Mouse (Mus musculus) ES-Bruce4 (cell line): ENCODE data around the gene Ube2e1. TPM values are rescaled to one million over a fixed set of nuclear protein-coding genes. Genes with fewer than 3 reads are reported as not detected.

Experiments used
- H3K27ac ChIP-seq: 2 replicates; pipeline ENCODE4 v1.5.1; 2012; ENCODE audit warnings: low read length, inconsistent platforms; ENCODE audit not compliant: insufficient read depth
- H3K27me3 ChIP-seq: 2 replicates; pipeline ENCODE4 v1.6.1; 2012; ENCODE audit warnings: mild to moderate bottlenecking, low read length, inconsistent platforms; ENCODE audit not compliant: control insufficient read depth, poor library complexity, insufficient read depth, severe bottlenecking
- H3K36me3 ChIP-seq: 2 replicates; pipeline ENCODE4 v1.6.1; 2012; ENCODE audit warnings: inconsistent platforms, mild to moderate bottlenecking, low read length, moderate library complexity; ENCODE audit not compliant: control insufficient read depth, poor library complexity, insufficient read depth, severe bottlenecking
- H3K4me1 ChIP-seq: one replicate; pipeline ENCODE4 v1.8.1; 2011; ENCODE audit warnings: low read length; ENCODE audit not compliant: control insufficient read depth, insufficient read depth
- H3K4me3 ChIP-seq: 2 replicates; pipeline ENCODE4 v1.5.1; 2011; ENCODE audit warnings: low read depth, mild to moderate bottlenecking, low read length
- H3K9ac ChIP-seq: 2 replicates; pipeline ENCODE4 v1.6.1; 2012; ENCODE audit warnings: low read depth, mild to moderate bottlenecking, inconsistent platforms; ENCODE audit not compliant: poor library complexity, severe bottlenecking
- H3K9me3 ChIP-seq: replicated peaks from 2 replicates; pipeline ENCODE4 v1.6.1; 2012; ENCODE audit warnings: mild to moderate bottlenecking, low read length, inconsistent platforms; ENCODE audit not compliant: control insufficient read depth, poor library complexity, insufficient read depth, severe bottlenecking
- CTCF ChIP-seq: IDR thresholded peaks from one replicate; pipeline ENCODE4 v1.8.1; 2011; ENCODE audit warnings: low read depth, low read length
- EP300 ChIP-seq: IDR thresholded peaks from 2 replicates; pipeline ENCODE4 v1.6.1; 2011; ENCODE audit warnings: low read depth, low read length; ENCODE audit not compliant: insufficient read depth
- POLR2A ChIP-seq: IDR thresholded peaks from one replicate; pipeline ENCODE4 v1.8.1; 2011; ENCODE audit warnings: low read length; ENCODE audit not compliant: insufficient read depth
- polyA plus RNA-seq: library from polyadenylated mRNA; stranded (reverse); fragments of >200 nt; gene quantifications from 2 replicates; pipeline ENCODE4 v1.2.4, GENCODE M21; 2011; ENCODE audit warnings: low read depth; ENCODE audit not compliant: missing spikeins, insufficient read depth, insufficient read length

The Ube2e1 gene
- polyA plus RNA-seq, 1 experiment, result 128 TPM

DNA sequence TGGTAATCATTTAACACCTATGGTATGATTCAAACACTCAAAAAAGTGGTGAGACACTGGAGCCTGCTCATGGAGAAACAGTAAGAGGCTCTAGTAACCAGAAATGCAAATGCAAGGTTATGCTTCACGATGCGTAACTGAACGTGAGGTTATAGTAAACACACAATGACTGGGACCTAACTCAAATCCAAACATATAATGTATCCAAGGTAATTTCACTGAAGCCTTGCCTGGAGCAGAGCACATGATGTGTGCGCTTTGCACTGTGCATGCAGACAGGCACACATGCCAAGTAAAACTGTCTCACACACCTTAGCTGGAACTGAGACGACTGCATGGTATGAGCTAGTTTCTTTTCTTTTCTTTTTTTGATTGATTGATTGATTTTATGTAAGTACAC, 27.5 kb downstream of the Ube2e1 start:
- Histone ChIP-seq H3K9me3 (no peaks in the 10 kb centered on the region), H3K4me1 (peaks cover 2% of the 10 kb centered on the region), H3K27ac (no peak overlapping the region), H3K36me3 (no peaks in the 10 kb centered on the region), H3K4me3 (no peak overlapping the region), H3K27me3 (no peaks in the 10 kb centered on the region), H3K9ac (no peak overlapping the region)
- no peak for TF ChIP-seq EP300
- no peak for TF ChIP-seq POLR2A
- TF ChIP-seq CTCF, result no peak

DNA sequence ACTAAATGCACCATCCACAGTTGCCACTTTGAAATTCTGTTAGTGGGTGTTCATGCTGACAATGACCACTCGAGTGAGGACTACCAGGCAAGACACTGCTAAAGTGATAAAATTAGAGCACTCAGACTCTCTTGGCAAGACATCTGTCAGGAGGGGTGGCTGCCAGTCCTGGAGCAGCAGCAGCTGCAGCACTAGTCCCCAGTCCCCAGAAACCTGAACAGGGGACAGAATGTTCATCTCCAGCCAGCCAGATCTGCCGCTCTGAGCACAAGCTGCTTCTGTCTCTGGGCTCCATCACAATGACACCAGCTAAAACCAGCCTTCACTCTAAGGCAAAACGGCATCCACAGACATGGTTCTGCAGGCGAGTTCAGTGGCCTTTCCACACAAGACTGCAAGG, 28.4 kb downstream of the Ube2e1 start:
- no peak overlapping the region for H3K4me3 ChIP-seq
- H3K36me3 ChIP-seq, result no peaks in the 10 kb centered on the region
- no peaks in the 10 kb centered on the region for H3K9me3 ChIP-seq
- no peak for TF ChIP-seq POLR2A
- no peak for TF ChIP-seq EP300
- TF ChIP-seq CTCF, result no peak
- no peak overlapping the region for H3K9ac ChIP-seq
- peaks cover under 1% of the 10 kb centered on the region for H3K4me1 ChIP-seq
- no peaks in the 10 kb centered on the region for H3K27me3 ChIP-seq
- no peak overlapping the region for H3K27ac ChIP-seq

DNA sequence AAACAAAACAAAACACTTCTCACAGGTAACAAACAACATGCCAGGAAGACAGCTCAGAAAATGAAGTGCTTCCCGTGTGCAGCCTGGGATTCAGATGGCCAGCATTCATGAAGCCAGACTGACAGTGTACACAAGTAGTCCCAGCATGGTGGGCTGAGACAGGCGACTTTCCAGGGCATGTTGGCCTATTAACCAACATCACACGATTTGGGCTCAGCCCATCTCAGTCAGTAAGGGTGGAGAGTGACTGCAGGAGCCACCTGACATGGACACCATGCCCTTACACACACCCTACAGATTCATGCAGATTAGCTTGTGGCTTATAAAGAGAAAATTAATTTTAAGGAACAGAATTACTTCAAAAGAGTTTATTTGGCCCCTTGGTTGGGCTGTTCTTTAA, 28.9 kb downstream of the Ube2e1 start:
- Histone ChIP-seq H3K27ac (no peak overlapping the region), H3K9me3 (no peaks in the 10 kb centered on the region), H3K27me3 (no peaks in the 10 kb centered on the region), H3K4me3 (no peak overlapping the region), H3K36me3 (no peaks in the 10 kb centered on the region), H3K4me1 (no peaks in the 10 kb centered on the region), H3K9ac (no peak overlapping the region)
- no peak for TF ChIP-seq POLR2A
- no peak for TF ChIP-seq EP300
- TF ChIP-seq CTCF, result no peak

DNA sequence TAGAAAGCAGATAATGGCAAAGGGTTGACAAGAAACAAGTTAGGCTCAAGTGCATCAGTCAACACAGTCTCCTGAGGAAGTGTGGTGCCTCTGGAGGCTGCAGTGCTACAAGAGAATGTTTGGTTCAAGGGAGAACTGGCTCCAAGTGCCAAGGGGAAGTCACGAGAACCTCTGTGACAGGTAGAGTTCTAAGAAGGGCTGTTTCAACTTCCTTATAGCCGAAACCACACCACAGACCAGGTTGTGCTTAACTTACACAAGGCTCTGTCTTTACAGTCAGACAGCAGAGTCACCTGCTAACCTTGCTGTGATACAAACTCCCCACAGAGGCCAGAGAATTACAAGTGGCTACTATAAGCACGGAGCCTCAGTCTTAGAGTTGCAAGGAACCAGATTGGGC, 30.1 kb downstream of the Ube2e1 start:
- Histone ChIP-seq H3K4me3 (no peak overlapping the region), H3K36me3 (no peaks in the 10 kb centered on the region), H3K27me3 (no peaks in the 10 kb centered on the region), H3K9me3 (no peaks in the 10 kb centered on the region), H3K4me1 (no peaks in the 10 kb centered on the region), H3K9ac (no peak overlapping the region), H3K27ac (no peak overlapping the region)
- no peak for TF ChIP-seq POLR2A
- TF ChIP-seq CTCF, result no peak
- no peak for TF ChIP-seq EP300

DNA sequence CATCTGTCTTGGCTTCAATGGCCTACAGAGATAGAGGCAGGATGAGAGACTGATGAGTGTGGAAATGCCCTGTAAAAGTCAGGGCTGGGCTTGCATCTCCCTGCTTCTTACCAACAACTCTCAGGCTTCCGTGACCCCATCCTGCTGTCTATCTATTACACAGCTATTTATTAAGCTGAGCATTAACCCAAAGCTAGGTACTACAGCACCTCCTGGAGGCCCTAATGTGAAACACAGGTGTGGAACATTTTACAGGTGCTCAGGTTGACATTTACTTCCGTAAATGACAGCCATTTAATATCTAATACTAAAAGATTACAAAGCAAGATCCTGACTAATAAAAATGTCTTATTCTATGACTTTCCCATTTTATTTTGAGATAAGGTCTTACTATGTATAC, 31.0 kb downstream of the Ube2e1 start:
- H3K4me1 ChIP-seq, result no peaks in the 10 kb centered on the region
- no peaks in the 10 kb centered on the region for H3K9me3 ChIP-seq
- TF ChIP-seq POLR2A (no peak), EP300 (no peak), CTCF (no peak)
- H3K27me3 ChIP-seq, result no peaks in the 10 kb centered on the region
- H3K9ac ChIP-seq, result no peak overlapping the region
- H3K27ac ChIP-seq, result no peak overlapping the region
- no peak overlapping the region for H3K4me3 ChIP-seq
- H3K36me3 ChIP-seq, result no peaks in the 10 kb centered on the region

DNA sequence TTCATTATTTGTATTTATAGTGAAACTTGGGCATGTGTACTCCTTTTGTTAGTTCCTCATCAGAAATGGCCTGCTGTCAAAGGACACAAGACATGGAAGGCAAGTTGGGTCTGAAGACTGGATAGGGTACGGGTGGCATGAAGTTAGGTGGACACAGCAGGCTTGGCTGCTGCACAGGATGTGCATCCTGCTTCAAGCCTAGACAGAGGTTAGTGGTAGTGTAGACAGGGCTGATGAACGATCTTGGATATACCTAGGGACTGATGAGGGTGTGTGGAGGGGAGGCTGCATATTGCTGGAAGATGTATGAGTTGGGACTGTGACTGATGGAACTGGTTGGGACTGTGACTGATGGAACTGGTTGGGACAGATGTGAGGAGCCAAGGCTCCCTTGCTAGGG, 32.8 kb downstream of the Ube2e1 start:
- Histone ChIP-seq H3K27me3 (no peaks in the 10 kb centered on the region), H3K4me1 (no peaks in the 10 kb centered on the region), H3K9me3 (no peaks in the 10 kb centered on the region), H3K4me3 (no peak overlapping the region), H3K9ac (no peak overlapping the region), H3K27ac (no peak overlapping the region), H3K36me3 (no peaks in the 10 kb centered on the region)
- TF ChIP-seq POLR2A, result no peak
- no peak for TF ChIP-seq EP300
- TF ChIP-seq CTCF, result no peak
